Mouse (Mus musculus): ENCODE measurements around the gene Rpl10-ps3. TPM values are rescaled to one million over a fixed set of nuclear protein-coding genes. Genes with fewer than 3 reads are reported as not detected.

Rpl10-ps3 gene
- total and polyA plus RNA-seq, 2 experiments = 37.6 to 91.5 TPM

GRCm38 (mm10) chr9:50320729-50321128 is 24.0 kb downstream of the Rpl10-ps3 start:
- no peak overlapping the region for H3K27ac ChIP-seq (replicated peaks; ENCODE audit: insufficient read depth, low read depth, low read length)
- H3K79me2 ChIP-seq (ENCODE audit: control insufficient read depth, insufficient read depth, low read length) = no peaks in the 10 kb centered on the region
- H3K27me3 ChIP-seq (ENCODE audit: control insufficient read depth, insufficient read depth, low read length) = no peaks in the 10 kb centered on the region
- no peak overlapping the region for H3K4me3 ChIP-seq (ENCODE audit: insufficient read depth, low read depth, low read length)
- no peaks in the 10 kb centered on the region for H3K36me3 ChIP-seq (ENCODE audit: control insufficient read depth, insufficient read depth, low read length)
- DNase-seq (ENCODE audit: extremely low read depth, low read depth, low spot score) = no peak
- no peak for TF ChIP-seq POLR2A (IDR thresholded peaks at IDR 0.05; ENCODE audit: extremely low read depth, insufficient read depth, low read length)
- 53% methylated on average over 1 of the region's 1 CpGs for WGBS
- no peaks in the 10 kb centered on the region for H3K4me1 ChIP-seq (ENCODE audit: control insufficient read depth, insufficient read depth, low read length)
- H3K9ac ChIP-seq (ENCODE audit: low read depth, low read length) = no peak overlapping the region

DNA sequence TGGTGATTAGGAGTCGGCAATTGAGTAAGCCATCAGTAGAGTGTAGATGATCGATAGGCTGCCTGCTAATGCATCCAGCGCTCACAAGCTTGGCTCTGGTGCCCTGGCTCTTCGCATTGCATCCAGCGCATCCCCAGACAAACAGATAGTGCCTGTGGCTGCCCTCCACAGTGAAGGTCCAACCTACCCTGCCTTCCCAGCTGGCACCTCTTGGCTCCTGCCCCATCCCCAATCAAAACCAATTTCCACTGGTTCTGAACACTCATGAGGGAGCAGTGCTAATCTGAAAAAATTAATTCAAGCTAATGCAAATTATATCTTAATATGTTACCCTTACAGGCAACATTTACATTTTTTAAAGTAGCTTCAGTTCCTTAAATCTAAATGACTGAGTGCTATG is 25.3 kb downstream of the Rpl10-ps3 start:
- DNase-seq (ENCODE audit: extremely low read depth, low read depth, low spot score) = no peak
- no peak overlapping the region for H3K4me3 ChIP-seq (ENCODE audit: insufficient read depth, low read depth, low read length)
- no peak overlapping the region for H3K27ac ChIP-seq (replicated peaks; ENCODE audit: insufficient read depth, low read depth, low read length)
- H3K36me3 ChIP-seq (ENCODE audit: control insufficient read depth, insufficient read depth, low read length) = no peaks in the 10 kb centered on the region
- no peaks in the 10 kb centered on the region for H3K27me3 ChIP-seq (ENCODE audit: control insufficient read depth, insufficient read depth, low read length)
- no peak overlapping the region for H3K9ac ChIP-seq (ENCODE audit: low read depth, low read length)
- TF ChIP-seq CTCF (IDR thresholded peaks at IDR 0.05; ENCODE audit: low read depth, low read length) (no peak), POLR2A (IDR thresholded peaks at IDR 0.05; ENCODE audit: extremely low read depth, insufficient read depth, low read length) (no peak)
- WGBS = 90% methylated on average over 5 of the region's 5 CpGs
- no peaks in the 10 kb centered on the region for H3K79me2 ChIP-seq (ENCODE audit: control insufficient read depth, insufficient read depth, low read length)
- no peaks in the 10 kb centered on the region for H3K4me1 ChIP-seq (ENCODE audit: control insufficient read depth, insufficient read depth, low read length)

DNA sequence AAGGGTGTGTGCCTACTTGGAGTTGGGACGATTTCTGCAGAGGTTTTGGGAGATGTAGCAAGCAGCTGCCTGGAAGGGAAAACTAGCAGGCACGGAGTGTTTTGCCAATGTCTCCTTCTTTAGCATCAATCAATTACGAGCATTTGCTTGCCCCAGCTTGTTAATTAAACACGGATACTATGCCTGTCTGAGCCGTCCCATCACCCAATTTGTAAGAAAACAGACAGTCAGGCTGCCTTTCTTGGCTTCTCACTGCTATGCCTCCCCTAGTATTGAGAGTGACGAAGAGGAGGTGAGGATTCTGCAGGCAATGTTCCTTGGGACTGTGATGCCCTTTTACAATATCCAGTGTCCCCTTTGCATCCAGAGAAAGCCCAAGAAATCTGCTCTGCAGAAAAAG is 27.5 kb downstream of the Rpl10-ps3 start:
- H3K27ac ChIP-seq (replicated peaks; ENCODE audit: insufficient read depth, low read depth, low read length) = no peak overlapping the region
- WGBS = 70% methylated on average over 6 of the region's 6 CpGs
- H3K27me3 ChIP-seq (ENCODE audit: control insufficient read depth, insufficient read depth, low read length) = no peaks in the 10 kb centered on the region

GRCm38 (mm10) chr9:50315650-50316049 is 29.1 kb downstream of the Rpl10-ps3 start:
- TF ChIP-seq POLR2A (IDR thresholded peaks at IDR 0.05; ENCODE audit: extremely low read depth, insufficient read depth, low read length) (no peak), CTCF (IDR thresholded peaks at IDR 0.05; ENCODE audit: low read depth, low read length) (no peak)
- H3K36me3 ChIP-seq (ENCODE audit: control insufficient read depth, insufficient read depth, low read length) = no peaks in the 10 kb centered on the region
- WGBS = 48% methylated on average over 3 of the region's 3 CpGs
- no peaks in the 10 kb centered on the region for H3K79me2 ChIP-seq (ENCODE audit: control insufficient read depth, insufficient read depth, low read length)
- H3K27ac ChIP-seq (replicated peaks; ENCODE audit: insufficient read depth, low read depth, low read length) = no peak overlapping the region
- H3K4me1 ChIP-seq (ENCODE audit: control insufficient read depth, insufficient read depth, low read length) = no peaks in the 10 kb centered on the region
- no peaks in the 10 kb centered on the region; the same call in 1 of the 2 replicates for H3K27me3 ChIP-seq (ENCODE audit: control insufficient read depth, insufficient read depth, low read length)
- H3K9ac ChIP-seq (ENCODE audit: low read depth, low read length) = no peak overlapping the region
- no peak overlapping the region for H3K4me3 ChIP-seq (ENCODE audit: insufficient read depth, low read depth, low read length)
- DNase-seq (ENCODE audit: extremely low read depth, low read depth, low spot score) = no peak

More for the DNA sequence above, 27.5 kb downstream of the Rpl10-ps3 start:
- no peaks in the 10 kb centered on the region for H3K36me3 ChIP-seq (ENCODE audit: control insufficient read depth, insufficient read depth, low read length)
- no peaks in the 10 kb centered on the region for H3K79me2 ChIP-seq (ENCODE audit: control insufficient read depth, insufficient read depth, low read length)
- H3K4me1 ChIP-seq (ENCODE audit: control insufficient read depth, insufficient read depth, low read length) = no peaks in the 10 kb centered on the region
- DNase-seq (ENCODE audit: extremely low read depth, low read depth, low spot score) = no peak
- no peak for TF ChIP-seq POLR2A (IDR thresholded peaks at IDR 0.05; ENCODE audit: extremely low read depth, insufficient read depth, low read length)
- no peak for TF ChIP-seq CTCF (IDR thresholded peaks at IDR 0.05; ENCODE audit: low read depth, low read length)
- H3K9ac ChIP-seq (ENCODE audit: low read depth, low read length) = no peak overlapping the region
- H3K4me3 ChIP-seq (ENCODE audit: insufficient read depth, low read depth, low read length) = no peak overlapping the region

DNA sequence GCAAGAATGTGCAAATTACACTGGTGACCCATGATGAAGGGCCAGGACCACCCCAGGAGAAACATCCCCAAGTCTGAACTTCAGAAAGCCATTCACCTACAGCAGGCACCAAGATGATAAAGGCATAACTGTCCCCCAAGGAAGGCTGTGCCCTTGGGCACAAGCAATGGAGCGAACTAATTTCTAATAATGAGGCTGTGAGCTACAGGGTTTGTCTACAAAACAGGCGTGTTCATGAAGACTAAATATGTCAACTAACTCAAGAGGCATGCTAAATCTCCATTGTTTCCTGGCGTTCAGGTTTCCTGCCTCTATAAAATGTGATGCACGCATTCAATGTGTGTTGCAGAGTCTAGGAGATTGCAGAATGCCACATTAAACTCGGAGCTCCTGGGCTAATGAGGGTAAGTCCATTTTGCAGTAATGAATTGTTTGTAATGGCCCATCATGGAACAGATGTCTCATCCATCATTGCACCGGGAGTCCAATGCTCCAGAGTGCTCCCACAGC is 33.7 kb downstream of the Rpl10-ps3 start:
- 83% methylated on average over 6 of the region's 6 CpGs for WGBS
- no peak for TF ChIP-seq POLR2A (IDR thresholded peaks at IDR 0.05; ENCODE audit: extremely low read depth, insufficient read depth, low read length)
- TF ChIP-seq CTCF (IDR thresholded peaks at IDR 0.05; ENCODE audit: low read depth, low read length) = no peak

GRCm38 (mm10) chr9:50305666-50306402 is 38.9 kb downstream of the Rpl10-ps3 start:
- TF ChIP-seq CTCF (IDR thresholded peaks at IDR 0.05; ENCODE audit: low read depth, low read length) (no peak), POLR2A (IDR thresholded peaks at IDR 0.05; ENCODE audit: extremely low read depth, insufficient read depth, low read length) (no peak)
- 72% methylated on average over 10 of the region's 10 CpGs for WGBS
- no peak overlapping the region for H3K27ac ChIP-seq (replicated peaks; ENCODE audit: insufficient read depth, low read depth, low read length)

More for the DNA sequence above, 33.7 kb downstream of the Rpl10-ps3 start:
- no peaks in the 10 kb centered on the region for H3K79me2 ChIP-seq (ENCODE audit: control insufficient read depth, insufficient read depth, low read length)
- H3K27me3 ChIP-seq (ENCODE audit: control insufficient read depth, insufficient read depth, low read length) = peaks cover 2% of the 10 kb centered on the region; the same call in 1 of the 2 replicates
- no peak overlapping the region for H3K4me3 ChIP-seq (ENCODE audit: insufficient read depth, low read depth, low read length)
- H3K4me1 ChIP-seq (ENCODE audit: control insufficient read depth, insufficient read depth, low read length) = no peaks in the 10 kb centered on the region
- no peak for DNase-seq (ENCODE audit: extremely low read depth, low read depth, low spot score)
- H3K9ac ChIP-seq (ENCODE audit: low read depth, low read length) = no peak overlapping the region
- H3K27ac ChIP-seq (replicated peaks; ENCODE audit: insufficient read depth, low read depth, low read length) = no peak overlapping the region
- H3K36me3 ChIP-seq (ENCODE audit: control insufficient read depth, insufficient read depth, low read length) = no peaks in the 10 kb centered on the region

More at GRCm38 (mm10) chr9:50305666-50306402, 38.9 kb downstream of the Rpl10-ps3 start:
- no peak overlapping the region for H3K4me3 ChIP-seq (ENCODE audit: insufficient read depth, low read depth, low read length)
- H3K27me3 ChIP-seq (ENCODE audit: control insufficient read depth, insufficient read depth, low read length) = 0 out of 2 replicates have a peak, but pooled peaks cover 2% of the 10 kb centered on the region
- no peaks in the 10 kb centered on the region for H3K36me3 ChIP-seq (ENCODE audit: control insufficient read depth, insufficient read depth, low read length)
- no peaks in the 10 kb centered on the region for H3K79me2 ChIP-seq (ENCODE audit: control insufficient read depth, insufficient read depth, low read length)
- no peak for DNase-seq (ENCODE audit: extremely low read depth, low read depth, low spot score)
- H3K9ac ChIP-seq (ENCODE audit: low read depth, low read length) = no peak overlapping the region
- no peaks in the 10 kb centered on the region for H3K4me1 ChIP-seq (ENCODE audit: control insufficient read depth, insufficient read depth, low read length)
